Mouse (Mus musculus) brain, embryonic 14.5 days (tissue): ENCODE measurements at regions not wholly inside any gene's neighbourhood (a gene's known extent, or its start where the extent isn't known, plus 50 kb on each side); places are given as distances from the start of the nearest gene placed in this dataset.
A peak's percentile ranks its signal among the peaks of the same experiment; 100 is the strongest.

Experiments
- DNase-seq: peaks from one replicate; pipeline ENCODE4 v3.0.0-alpha.2; 2011; ENCODE audit warnings: low read depth
- CTCF ChIP-seq: fragments of 200-500 bp; IDR thresholded peaks from 2 replicates; pipeline ENCODE4 v1.5.1; 2012; ENCODE audit warnings: inconsistent platforms, mild to moderate bottlenecking, moderate library complexity, borderline replicate concordance; ENCODE audit not compliant: insufficient read depth, insufficient read length; ENCODE audit errors: extremely low read depth
- POLR2A ChIP-seq: fragments of 200-500 bp; IDR thresholded peaks from 2 replicates; pipeline ENCODE4 v1.6.1; 2012; ENCODE audit warnings: mild to moderate bottlenecking, inconsistent platforms, borderline replicate concordance; ENCODE audit not compliant: poor library complexity, insufficient read depth, insufficient read length, severe bottlenecking; ENCODE audit errors: extremely low read depth

GRCm38 (mm10) chr8:101020088-101020487 lies 1603.8 kb upstream of the Cdh8 start:
- TF ChIP-seq CTCF: no peak
- no peak for TF ChIP-seq POLR2A
- DNase-seq: peak; percentile 33
